Mouse (Mus musculus) lung, adult 2 months (tissue): Measurements from ENCODE around the gene Ttll3.

ENCODE experiments used
- CTCF ChIP-seq: fragments of 200-500 bp; IDR thresholded peaks from 2 replicates; pipeline ENCODE4 v1.5.1; 2011; ENCODE audit warnings: mild to moderate bottlenecking, low read length, control low read depth; ENCODE audit not compliant: insufficient read depth
- POLR2A ChIP-seq: fragments of 200-500 bp; IDR thresholded peaks from 2 replicates; pipeline ENCODE4 v1.6.1; 2011; ENCODE audit warnings: low read depth, mild to moderate bottlenecking, control low read depth, low read length, borderline replicate concordance; ENCODE audit errors: extremely low read depth

- no peak for TF ChIP-seq CTCF
- no peak for TF ChIP-seq POLR2A
These were observed 20.5 kb upstream of the Ttll3 start for GRCm38 (mm10) chr6:113368577-113368976.
